Mouse (Mus musculus): ENCODE results near the gene Gm28308. TPM values are rescaled to one million over a fixed set of nuclear protein-coding genes. Genes with fewer than 3 reads are reported as not detected.

The Gm28308 gene
- not detected in 2 replicates for polyA plus RNA-seq (2015; fragmentation: Nextera tagmentation; extraction: Ambion mirVana)

GRCm38 (mm10) chr6:52213119-52213986 lies at the start of gene Gm28308, which contains the start of gene Hoxa3:
TSS of gene Gm28308 (minus strand) at chr6:52213339.
TSS of gene Hoxa3 (minus strand) at chr6:52213336.
- Histone ChIP-seq H3K9me3 (ENCODE audit: control insufficient read depth, low read length) (no peaks in the 10 kb centered on the region), H3K4me1 (ENCODE audit: control insufficient read depth, insufficient read depth, low read length) (peaks cover 24% of the 10 kb centered on the region), H3K4me2 (ENCODE audit: low read depth, low read length) (peak within 1 kb of the TSS; percentile 57), H3K27me3 (replicated peaks; ENCODE audit: control insufficient read depth, insufficient read depth, low read length) (peaks cover 75% of the 10 kb centered on the region), H3K36me3 (ENCODE audit: control insufficient read depth, insufficient read depth, low read length) (no peaks in the 10 kb centered on the region), H3K9ac (ENCODE audit: low read depth, low read length) (peak within 1 kb of the TSS; percentile 72), H3K4me3 (ENCODE audit: low read length) (peak within 1 kb of the TSS; percentile 59), H3K27ac (ENCODE audit: low read length) (peak within 1 kb of the TSS; percentile 85)
- ATAC-seq: peak; percentile 41
- 8% methylated on average over 38 of the region's 38 CpGs for WGBS

- no peak overlapping the region for H3K4me3 ChIP-seq (ENCODE audit: low read length)
- H3K27me3 ChIP-seq (replicated peaks; ENCODE audit: control insufficient read depth, insufficient read depth, low read length): peaks cover 79% of the 10 kb centered on the region
Measured at GRCm38 (mm10) chr6:52262463-52263320, 49.6 kb upstream of the Gm28308 start.

GRCm38 (mm10) chr6:52261751-52262462 lies 48.8 kb upstream of the Gm28308 start:
- 7% methylated on average over 9 of the region's 9 CpGs for WGBS
- H3K27me3 ChIP-seq (replicated peaks; ENCODE audit: control insufficient read depth, insufficient read depth, low read length): peaks cover 77% of the 10 kb centered on the region

More at GRCm38 (mm10) chr6:52262463-52263320, 49.6 kb upstream of the Gm28308 start:
- H3K9me3 ChIP-seq (ENCODE audit: control insufficient read depth, low read length): no peaks in the 10 kb centered on the region
- no peak overlapping the region for H3K4me2 ChIP-seq (ENCODE audit: low read depth, low read length)
- H3K4me1 ChIP-seq (ENCODE audit: control insufficient read depth, insufficient read depth, low read length): peaks cover 11% of the 10 kb centered on the region
- no peak overlapping the region for H3K27ac ChIP-seq (ENCODE audit: low read length)
- no peak overlapping the region for H3K9ac ChIP-seq (ENCODE audit: low read depth, low read length)
- H3K36me3 ChIP-seq (ENCODE audit: control insufficient read depth, insufficient read depth, low read length): no peaks in the 10 kb centered on the region
- no peak for ATAC-seq
- whole genome bisulfite sequencing: 4% methylated on average over 24 of the region's 24 CpGs

GRCm38 (mm10) chr6:52260654-52261575 lies 47.8 kb upstream of the Gm28308 start, which contains the start of gene Hoxa13:
TSS of gene Hoxa13 (minus strand) at chr6:52260880.
- peaks cover 72% of the 10 kb centered on the region for H3K27me3 ChIP-seq (replicated peaks; ENCODE audit: control insufficient read depth, insufficient read depth, low read length)
- H3K4me3 ChIP-seq (ENCODE audit: low read length): peak within 1 kb of the TSS; percentile 47
- H3K9me3 ChIP-seq (ENCODE audit: control insufficient read depth, low read length): no peaks in the 10 kb centered on the region
- under 1% methylated on average over 47 of the region's 72 CpGs for WGBS
- peak; percentile 71 for ATAC-seq
- H3K4me2 ChIP-seq (ENCODE audit: low read depth, low read length): peak within 1 kb of the TSS; percentile 72
- H3K4me1 ChIP-seq (ENCODE audit: control insufficient read depth, insufficient read depth, low read length): peaks cover 11% of the 10 kb centered on the region
- H3K27ac ChIP-seq (ENCODE audit: low read length): no peak within 1 kb of the TSS
- H3K36me3 ChIP-seq (ENCODE audit: control insufficient read depth, insufficient read depth, low read length): no peaks in the 10 kb centered on the region
- peak within 1 kb of the TSS; percentile 43; the same call in 1 of the 2 replicates for H3K9ac ChIP-seq (ENCODE audit: low read depth, low read length)

More at GRCm38 (mm10) chr6:52261751-52262462, 48.8 kb upstream of the Gm28308 start:
- Histone ChIP-seq H3K9me3 (ENCODE audit: control insufficient read depth, low read length) (no peaks in the 10 kb centered on the region), H3K4me1 (ENCODE audit: control insufficient read depth, insufficient read depth, low read length) (peaks cover 11% of the 10 kb centered on the region), H3K9ac (ENCODE audit: low read depth, low read length) (no peak overlapping the region), H3K4me3 (ENCODE audit: low read length) (no peak overlapping the region), H3K36me3 (ENCODE audit: control insufficient read depth, insufficient read depth, low read length) (no peaks in the 10 kb centered on the region), H3K27ac (ENCODE audit: low read length) (no peak overlapping the region), H3K4me2 (ENCODE audit: low read depth, low read length) (no peak overlapping the region)
- no peak for ATAC-seq

- H3K27me3 ChIP-seq (replicated peaks; ENCODE audit: control insufficient read depth, insufficient read depth, low read length): peaks cover 68% of the 10 kb centered on the region
- no peaks in the 10 kb centered on the region for H3K36me3 ChIP-seq (ENCODE audit: control insufficient read depth, insufficient read depth, low read length)
- H3K4me3 ChIP-seq (ENCODE audit: low read length): peak overlapping the region; percentile 47
- ATAC-seq: peak; percentile 27; the same call in 1 of the 2 replicates
- no peaks in the 10 kb centered on the region for H3K9me3 ChIP-seq (ENCODE audit: control insufficient read depth, low read length)
- H3K4me1 ChIP-seq (ENCODE audit: control insufficient read depth, insufficient read depth, low read length): peaks cover 11% of the 10 kb centered on the region
- 1% methylated on average over 39 of the region's 39 CpGs for WGBS
- H3K9ac ChIP-seq (ENCODE audit: low read depth, low read length): peak overlapping the region; percentile 43; the same call in 1 of the 2 replicates
- H3K27ac ChIP-seq (ENCODE audit: low read length): no peak overlapping the region
- peak overlapping the region; percentile 72 for H3K4me2 ChIP-seq (ENCODE audit: low read depth, low read length)
Measured at GRCm38 (mm10) chr6:52259811-52260261, 46.7 kb upstream of the Gm28308 start.

GRCm38 (mm10) chr6:52259081-52259790 lies 46.1 kb upstream of the Gm28308 start:
- peak overlapping the region; percentile 47; the same call in 1 of the 2 replicates for H3K4me3 ChIP-seq (ENCODE audit: low read length)

GRCm38 (mm10) chr6:52256956-52257355 lies 43.8 kb upstream of the Gm28308 start:
- Histone ChIP-seq H3K36me3 (ENCODE audit: control insufficient read depth, insufficient read depth, low read length) (no peaks in the 10 kb centered on the region), H3K9ac (ENCODE audit: low read depth, low read length) (no peak overlapping the region), H3K4me3 (ENCODE audit: low read length) (no peak overlapping the region), H3K27me3 (replicated peaks; ENCODE audit: control insufficient read depth, insufficient read depth, low read length) (peaks cover 63% of the 10 kb centered on the region), H3K9me3 (ENCODE audit: control insufficient read depth, low read length) (no peaks in the 10 kb centered on the region), H3K27ac (ENCODE audit: low read length) (no peak overlapping the region), H3K4me1 (ENCODE audit: control insufficient read depth, insufficient read depth, low read length) (peaks cover 11% of the 10 kb centered on the region), H3K4me2 (ENCODE audit: low read depth, low read length) (no peak overlapping the region)
- 2% methylated on average over 6 of the region's 6 CpGs for WGBS
- ATAC-seq: no peak

More at GRCm38 (mm10) chr6:52259081-52259790, 46.1 kb upstream of the Gm28308 start:
- H3K36me3 ChIP-seq (ENCODE audit: control insufficient read depth, insufficient read depth, low read length): no peaks in the 10 kb centered on the region
- H3K4me1 ChIP-seq (ENCODE audit: control insufficient read depth, insufficient read depth, low read length): peaks cover 11% of the 10 kb centered on the region
- H3K27me3 ChIP-seq (replicated peaks; ENCODE audit: control insufficient read depth, insufficient read depth, low read length): peaks cover 64% of the 10 kb centered on the region
- no peaks in the 10 kb centered on the region for H3K9me3 ChIP-seq (ENCODE audit: control insufficient read depth, low read length)
- H3K27ac ChIP-seq (ENCODE audit: low read length): no peak overlapping the region
- ATAC-seq: no peak
- 0 out of 2 replicates have a peak overlapping the region, but pooled peaks have one; percentile 72 for H3K4me2 ChIP-seq (ENCODE audit: low read depth, low read length)
- 2% methylated on average over 24 of the region's 25 CpGs for WGBS
- H3K9ac ChIP-seq (ENCODE audit: low read depth, low read length): peak overlapping the region; percentile 43; the same call in 1 of the 2 replicates
